Mouse (Mus musculus) heart, embryonic 13.5 days (tissue): ENCODE results near the gene Slc44a1. TPM values are rescaled to one million over a fixed set of nuclear protein-coding genes. Genes with fewer than 3 reads are reported as not detected.

Source experiments
- ATAC-seq: fragments of 200-750 bp; cut with Nextera tagmentation; 2 replicates; pipeline ENCODE4 v1.8.0; 2017; ENCODE audit warnings: moderate TSS enrichment; ENCODE audit not compliant: insufficient number of reproducible peaks, low FRiP score, low TSS enrichment; ENCODE audit errors: extremely low read depth
- H3K27ac ChIP-seq: fragments of 300-500 bp; sonication (generic); replicated peaks from 2 replicates; pipeline ENCODE4 v1.5.1; 2015; ENCODE audit warnings: moderate library complexity, mild to moderate bottlenecking, inconsistent platforms
- H3K27me3 ChIP-seq: fragments of 300-500 bp; sonication (generic); replicated peaks from 2 replicates; pipeline ENCODE4 v1.6.1; 2015; ENCODE audit warnings: mild to moderate bottlenecking, inconsistent platforms
- H3K36me3 ChIP-seq: fragments of 300-500 bp; sonication (generic); 2 replicates; pipeline ENCODE4 v1.6.1; 2015; ENCODE audit warnings: mild to moderate bottlenecking, inconsistent platforms
- H3K4me1 ChIP-seq: fragments of 300-500 bp; sonication (generic); 2 replicates; pipeline ENCODE4 v1.6.1; 2015; ENCODE audit warnings: inconsistent platforms
- H3K4me2 ChIP-seq: fragments of 300-500 bp; sonication (generic); 2 replicates; pipeline ENCODE4 v1.6.1; 2015; ENCODE audit warnings: inconsistent platforms, mild to moderate bottlenecking, moderate library complexity
- H3K4me3 ChIP-seq: fragments of 300-500 bp; sonication (generic); 2 replicates; pipeline ENCODE4 v1.5.1; 2015; ENCODE audit warnings: moderate library complexity, mild to moderate bottlenecking, inconsistent platforms
- H3K9ac ChIP-seq: fragments of 300-500 bp; sonication (generic); 2 replicates; pipeline ENCODE4 v1.6.1; 2015; ENCODE audit warnings: inconsistent platforms, mild to moderate bottlenecking, moderate library complexity
- H3K9me3 ChIP-seq: fragments of 300-500 bp; sonication (generic); 2 replicates; pipeline ENCODE4 v1.6.1; 2016; ENCODE audit warnings: inconsistent platforms
- WGBS: fragments of 180-500 bp; shearing (Covaris S2); methylation state at CpG from one replicate; pipeline ENCODE4 v1.1.7; 2015; ENCODE audit warnings: mixed read lengths; 5-methylcytosine and 5-hydroxymethylcytosine counted together
- polyA plus RNA-seq: library from polyadenylated mRNA; unstranded; fragments of >200 nt; fragmentation: Nextera tagmentation; extraction: Ambion mirVana; gene quantifications from 2 replicates; pipeline ENCODE4 v1.2.1, GENCODE M21; 2015

Slc44a1 gene
- polyA plus RNA-seq, 1 experiment from 2014 or later, result 17.1 TPM

- H3K9me3 ChIP-seq, result no peaks in the 10 kb centered on the region
- 65% methylated on average over 5 of the region's 5 CpGs for WGBS
- no peak overlapping the region for H3K27ac ChIP-seq
- H3K27me3 ChIP-seq, result no peaks in the 10 kb centered on the region
- H3K9ac ChIP-seq, result no peak overlapping the region
- no peak for ATAC-seq
- peaks cover 9% of the 10 kb centered on the region for H3K4me1 ChIP-seq
- no peak overlapping the region for H3K4me2 ChIP-seq
- H3K36me3 ChIP-seq, result no peaks in the 10 kb centered on the region
- no peak overlapping the region for H3K4me3 ChIP-seq
These were observed 181.3 kb downstream of the Slc44a1 start for GRCm38 (mm10) chr4:53621490-53621889.

GRCm38 (mm10) chr4:53623711-53624110 lies 183.5 kb downstream of the Slc44a1 start:
- ATAC-seq, result no peak
- H3K4me2 ChIP-seq, result no peak overlapping the region
- no peaks in the 10 kb centered on the region for H3K9me3 ChIP-seq
- H3K27me3 ChIP-seq, result 0 out of 2 replicates have a peak, but pooled peaks cover 5% of the 10 kb centered on the region
- H3K4me3 ChIP-seq, result no peak overlapping the region
- no peak overlapping the region for H3K27ac ChIP-seq
- no peak overlapping the region for H3K9ac ChIP-seq
- no peaks in the 10 kb centered on the region for H3K36me3 ChIP-seq
- WGBS, result 60% methylated on average over 1 of the region's 1 CpGs
- H3K4me1 ChIP-seq, result peaks cover 9% of the 10 kb centered on the region

- Histone ChIP-seq H3K36me3 (no peaks in the 10 kb centered on the region), H3K4me1 (peaks cover 9% of the 10 kb centered on the region), H3K4me2 (no peak overlapping the region), H3K4me3 (no peak overlapping the region), H3K9ac (0 out of 2 replicates have a peak overlapping the region, but pooled peaks have one; percentile 5), H3K27me3 (0 out of 2 replicates have a peak, but pooled peaks cover 5% of the 10 kb centered on the region), H3K9me3 (no peaks in the 10 kb centered on the region), H3K27ac (0 out of 2 replicates have a peak overlapping the region, but pooled peaks have one; percentile 5)
- no peak for ATAC-seq
- WGBS, result 56% methylated on average over 4 of the region's 4 CpGs
These were observed 184.6 kb downstream of the Slc44a1 start for GRCm38 (mm10) chr4:53624816-53625215.

DNA sequence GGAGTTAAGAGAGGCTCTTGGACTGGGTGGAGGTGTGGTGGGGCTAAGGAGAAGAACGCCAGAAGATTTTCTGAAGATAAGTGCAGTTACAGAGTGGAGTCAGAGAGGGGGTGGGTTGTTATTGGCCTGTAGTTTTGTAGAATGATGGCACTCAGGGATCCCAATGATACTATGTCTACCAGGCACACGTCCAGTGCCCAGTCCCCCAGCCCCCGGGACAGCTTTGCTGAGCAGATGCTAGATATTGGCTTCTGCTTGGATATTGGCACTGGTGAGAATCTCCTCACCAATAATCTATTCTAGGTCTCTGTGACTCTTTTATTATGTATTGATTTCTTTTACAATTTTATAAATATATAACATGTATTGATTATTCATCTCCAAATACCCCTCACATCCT lies 185.1 kb downstream of the Slc44a1 start:
- no peak for ATAC-seq
- H3K9ac ChIP-seq, result no peak overlapping the region
- no peak overlapping the region for H3K4me3 ChIP-seq
- no peaks in the 10 kb centered on the region for H3K9me3 ChIP-seq
- no peaks in the 10 kb centered on the region for H3K36me3 ChIP-seq
- H3K27me3 ChIP-seq, result peaks cover 9% of the 10 kb centered on the region; the same call in 1 of the 2 replicates
- H3K4me1 ChIP-seq, result peaks cover 9% of the 10 kb centered on the region
- no peak overlapping the region for H3K4me2 ChIP-seq
- 74% methylated on average over 3 of the region's 3 CpGs for WGBS
- no peak overlapping the region for H3K27ac ChIP-seq

- WGBS, result 27% methylated on average over 4 of the region's 4 CpGs
These were observed 188.7 kb downstream of the Slc44a1 start for GRCm38 (mm10) chr4:53628924-53629323.

GRCm38 (mm10) chr4:53630963-53631315 lies 190.7 kb downstream of the Slc44a1 start:
- no peak for ATAC-seq
- peak overlapping the region; percentile 90 for H3K9ac ChIP-seq
- WGBS, result 10% methylated on average over 12 of the region's 12 CpGs
- H3K27ac ChIP-seq, result no peak overlapping the region
- H3K27me3 ChIP-seq, result peaks cover 10% of the 10 kb centered on the region; the same call in 1 of the 2 replicates
- peaks cover 16% of the 10 kb centered on the region; the same call in 1 of the 2 replicates for H3K4me1 ChIP-seq
- H3K4me3 ChIP-seq, result peak overlapping the region; percentile 87
- H3K4me2 ChIP-seq, result peak overlapping the region; percentile 81
- H3K9me3 ChIP-seq, result no peaks in the 10 kb centered on the region
- no peaks in the 10 kb centered on the region for H3K36me3 ChIP-seq

More at GRCm38 (mm10) chr4:53628924-53629323, 188.7 kb downstream of the Slc44a1 start:
- Histone ChIP-seq H3K9ac (no peak overlapping the region), H3K9me3 (no peaks in the 10 kb centered on the region), H3K4me2 (no peak overlapping the region), H3K27ac (no peak overlapping the region), H3K36me3 (no peaks in the 10 kb centered on the region), H3K4me1 (peaks cover 25% of the 10 kb centered on the region), H3K27me3 (peaks cover 10% of the 10 kb centered on the region; the same call in 1 of the 2 replicates), H3K4me3 (no peak overlapping the region)
- ATAC-seq, result no peak

- Histone ChIP-seq H3K4me2 (peak within 1 kb of the TSS; percentile 81), H3K27ac (0 out of 2 replicates have a peak within 1 kb of the TSS, but pooled peaks have one; percentile 10), H3K9me3 (no peaks in the 10 kb centered on the region), H3K36me3 (no peaks in the 10 kb centered on the region), H3K9ac (peak within 1 kb of the TSS; percentile 90), H3K4me1 (peaks cover 16% of the 10 kb centered on the region; the same call in 1 of the 2 replicates), H3K4me3 (peak within 1 kb of the TSS; percentile 87), H3K27me3 (peaks cover 10% of the 10 kb centered on the region; the same call in 1 of the 2 replicates)
- WGBS, result under 1% methylated on average over 77 of the region's 88 CpGs
- peak; percentile 67; the same call in 1 of the 2 replicates for ATAC-seq
These were observed 191.2 kb downstream of the Slc44a1 start, which contains the start of gene Fsd1l for GRCm38 (mm10) chr4:53631316-53632010. TSS of gene Fsd1l (plus strand) at chr4:53631471.

- 2% methylated on average over 5 of the region's 5 CpGs for WGBS
- ATAC-seq, result no peak
- H3K27ac ChIP-seq, result 0 out of 2 replicates have a peak overlapping the region, but pooled peaks have one; percentile 10
These were observed 191.8 kb downstream of the Slc44a1 start for GRCm38 (mm10) chr4:53632011-53632349.

GRCm38 (mm10) chr4:53635336-53635735 lies 195.1 kb downstream of the Slc44a1 start:
- no peak overlapping the region for H3K27ac ChIP-seq
- 76% methylated on average over 3 of the region's 3 CpGs for WGBS
- no peaks in the 10 kb centered on the region for H3K9me3 ChIP-seq
- no peak overlapping the region for H3K9ac ChIP-seq
- H3K4me2 ChIP-seq, result no peak overlapping the region
- ATAC-seq, result no peak
- no peaks in the 10 kb centered on the region for H3K36me3 ChIP-seq
- no peak overlapping the region for H3K4me3 ChIP-seq
- peaks cover 37% of the 10 kb centered on the region for H3K4me1 ChIP-seq
- no peaks in the 10 kb centered on the region for H3K27me3 ChIP-seq

More at GRCm38 (mm10) chr4:53632011-53632349, 191.8 kb downstream of the Slc44a1 start:
- peaks cover 18% of the 10 kb centered on the region for H3K4me1 ChIP-seq
- H3K9ac ChIP-seq, result peak overlapping the region; percentile 90
- H3K4me2 ChIP-seq, result peak overlapping the region; percentile 81
- peaks cover 10% of the 10 kb centered on the region; the same call in 1 of the 2 replicates for H3K27me3 ChIP-seq
- H3K9me3 ChIP-seq, result no peaks in the 10 kb centered on the region
- H3K36me3 ChIP-seq, result no peaks in the 10 kb centered on the region
- peak overlapping the region; percentile 87 for H3K4me3 ChIP-seq

- peaks cover 6% of the 10 kb centered on the region; the same call in 1 of the 2 replicates for H3K9me3 ChIP-seq
- no peak overlapping the region for H3K4me3 ChIP-seq
- H3K27ac ChIP-seq, result peak overlapping the region; percentile 50; the same call in 1 of the 2 replicates
- H3K36me3 ChIP-seq, result peaks cover 11% of the 10 kb centered on the region
- WGBS, result 56% methylated on average over 7 of the region's 7 CpGs
- ATAC-seq, result no peak
- no peak overlapping the region for H3K9ac ChIP-seq
- H3K4me1 ChIP-seq, result peaks cover 35% of the 10 kb centered on the region
- H3K4me2 ChIP-seq, result no peak overlapping the region
- H3K27me3 ChIP-seq, result no peaks in the 10 kb centered on the region
These were observed 197.2 kb downstream of the Slc44a1 start for GRCm38 (mm10) chr4:53637269-53637909.

- H3K27ac ChIP-seq, result no peak overlapping the region
- ATAC-seq, result no peak
- H3K36me3 ChIP-seq, result peaks cover 11% of the 10 kb centered on the region
- peaks cover 6% of the 10 kb centered on the region; the same call in 1 of the 2 replicates for H3K9me3 ChIP-seq
- H3K4me3 ChIP-seq, result no peak overlapping the region
- no peak overlapping the region for H3K4me2 ChIP-seq
- H3K9ac ChIP-seq, result no peak overlapping the region
- 36% methylated on average over 7 of the region's 7 CpGs for WGBS
- H3K4me1 ChIP-seq, result peaks cover 25% of the 10 kb centered on the region
- no peaks in the 10 kb centered on the region for H3K27me3 ChIP-seq
These were observed 198.4 kb downstream of the Slc44a1 start for GRCm38 (mm10) chr4:53638549-53639123.
